Mouse (Mus musculus) heart, adult 18-20 months (tissue): Measurements from ENCODE around the gene Mcfd2. TPM values are rescaled to one million over a fixed set of nuclear protein-coding genes. Genes with fewer than 3 reads are reported as not detected.
"Not testable (repeated sequence)": the region's sequence is repeated elsewhere in the genome, so short reads cannot be mapped to it uniquely, and the experiment has no call there.

Source experiments
- DNase-seq, 2 experiments: peaks; one replicate each; pipeline ENCODE4 v3.0.0; 2021 to 2022; ENCODE audit warnings: mixed read lengths in 1 of 2
- long read RNA-seq, 2 experiments: library from polyadenylated mRNA; stranded (forward); transcript quantifications; one replicate each; pipeline ENCODE4 v2.0.0; 2021
- total RNA-seq, 2 experiments: library from RNA; stranded (reverse); gene quantifications; 2 replicates each; pipeline ENCODE4 v1.2.3; 2021

Gene Mcfd2
- 10 to 100 TPM; 55.6 to 60.2 TPM for total RNA-seq
- long read RNA-seq, experiment 1, transcript Mcfd2-201 (4 exons, 2,038 nt), result major isoform, 41 of 74 reads
- long read RNA-seq, experiment 1, transcript Mcfd2-206 (5 exons, 603 nt), result minor isoform, 6 of 74 reads
- long read RNA-seq, experiment 1, partial matches to known transcripts, result 5 of 74 reads
- long read RNA-seq, experiment 1, other reads (novel, unspliced or antisense), result 20 of 74 reads
- long read RNA-seq, experiment 2, transcript Mcfd2-201 (4 exons, 2,038 nt), result major isoform, 18 of 29 reads
- long read RNA-seq, experiment 2, partial matches to known transcripts, result 0 of 29 reads
- long read RNA-seq, experiment 2, other reads (novel, unspliced or antisense), result 5 of 29 reads

- peak; percentile 94 to 96 for DNase-seq
These were observed at the start of gene Mcfd2 for GRCm38 (mm10) chr17:87265792-87266186. Gene Mcfd2 (minus strand): TSS chr17:87265935.

- peak; percentile 92 to 97 for DNase-seq
These were observed 49.3 kb upstream of the Mcfd2 start for GRCm38 (mm10) chr17:87315021-87315531.

- DNase-seq, result peak in 1 of 2 experiments; percentile 56
These were observed 48.8 kb upstream of the Mcfd2 start for GRCm38 (mm10) chr17:87314530-87314946.

GRCm38 (mm10) chr17:87314121-87314520 lies 48.4 kb upstream of the Mcfd2 start:
- DNase-seq, result no peak

- DNase-seq, result peak; percentile 56
These were observed 47.5 kb upstream of the Mcfd2 start for GRCm38 (mm10) chr17:87312924-87313870.

GRCm38 (mm10) chr17:87312351-87312750 lies 46.6 kb upstream of the Mcfd2 start:
- peak; percentile 34 to 45 for DNase-seq

- no peak for DNase-seq
These were observed 44.8 kb upstream of the Mcfd2 start for GRCm38 (mm10) chr17:87310497-87310896.

- peak in 1 of 2 experiments; percentile 59 for DNase-seq
These were observed 43.5 kb upstream of the Mcfd2 start for GRCm38 (mm10) chr17:87309073-87309788.

GRCm38 (mm10) chr17:87306746-87307145 lies 41.0 kb upstream of the Mcfd2 start:
- peak in 1 of 2 experiments; percentile 45 for DNase-seq

- DNase-seq, result no peak
These were observed 39.3 kb upstream of the Mcfd2 start for GRCm38 (mm10) chr17:87305065-87305464.

- DNase-seq, result no peak
These were observed 38.6 kb upstream of the Mcfd2 start for GRCm38 (mm10) chr17:87304151-87304894.

- peak; percentile 52 to 63 for DNase-seq
These were observed 36.5 kb upstream of the Mcfd2 start for GRCm38 (mm10) chr17:87302014-87302794.

- DNase-seq, result peak in 1 of 2 experiments; percentile 49
These were observed 35.9 kb upstream of the Mcfd2 start for GRCm38 (mm10) chr17:87301607-87302006.

GRCm38 (mm10) chr17:87300340-87300739 lies 34.6 kb upstream of the Mcfd2 start:
- no peak for DNase-seq

GRCm38 (mm10) chr17:87298944-87299343 lies 33.2 kb upstream of the Mcfd2 start:
- DNase-seq, result peak in 1 of 2 experiments; percentile 53

GRCm38 (mm10) chr17:87296701-87297100 lies 31.0 kb upstream of the Mcfd2 start:
- not testable (repeated sequence) for DNase-seq

GRCm38 (mm10) chr17:87295738-87296137 lies 30.0 kb upstream of the Mcfd2 start:
- no peak for DNase-seq

GRCm38 (mm10) chr17:87293125-87293524 lies 27.4 kb upstream of the Mcfd2 start:
- DNase-seq, result no peak

GRCm38 (mm10) chr17:87291782-87292181 lies 26.0 kb upstream of the Mcfd2 start:
- DNase-seq, result no peak

GRCm38 (mm10) chr17:87291037-87291436 lies 25.3 kb upstream of the Mcfd2 start:
- DNase-seq, result no peak
